Mouse (Mus musculus): ENCODE data around the gene Bbs5.
"Not testable (repeated sequence)": the region's sequence is repeated elsewhere in the genome, so short reads cannot be mapped to it uniquely, and the experiment has no call there.

The Bbs5 gene

GRCm38 (mm10) chr2:69646726-69647490, at the start of gene Bbs5:
TSS of gene Bbs5 (plus strand) at chr2:69647171.
- in situ Hi-C loops (cut with MboI), result no loop called here

- in situ Hi-C loops (cut with MboI), result no loop called here
Observed at GRCm38 (mm10) chr2:69603726-69604393, 43.1 kb upstream of the Bbs5 start.

GRCm38 (mm10) chr2:69606621-69607020, 40.4 kb upstream of the Bbs5 start:
- in situ Hi-C loops (cut with MboI), result no loop called here

- in situ Hi-C loops (cut with MboI), result no loop called here
Observed at GRCm38 (mm10) chr2:69612237-69612636, 34.7 kb upstream of the Bbs5 start.

- in situ Hi-C loops (cut with MboI), result no loop called here
Observed at GRCm38 (mm10) chr2:69612716-69613115, 34.3 kb upstream of the Bbs5 start.

GRCm38 (mm10) chr2:69613237-69613636, 33.7 kb upstream of the Bbs5 start:
- in situ Hi-C loops (cut with MboI), result no loop called here

GRCm38 (mm10) chr2:69618336-69618735, 28.6 kb upstream of the Bbs5 start:
- in situ Hi-C loops (cut with MboI), result no loop called here

GRCm38 (mm10) chr2:69619286-69619685, 27.7 kb upstream of the Bbs5 start:
- in situ Hi-C loops (cut with MboI), result no loop called here

GRCm38 (mm10) chr2:69629215-69629614, 17.8 kb upstream of the Bbs5 start:
- in situ Hi-C loops (cut with MboI), result no loop called here

- in situ Hi-C loops (cut with MboI), result no loop called here
Observed at GRCm38 (mm10) chr2:69629914-69630313, 17.1 kb upstream of the Bbs5 start.

- in situ Hi-C loops (cut with MboI), result no loop called here
Observed at GRCm38 (mm10) chr2:69630792-69631191, 16.2 kb upstream of the Bbs5 start.

- in situ Hi-C loops (cut with MboI), result no loop called here
Observed at GRCm38 (mm10) chr2:69631449-69631848, 15.5 kb upstream of the Bbs5 start.

- in situ Hi-C loops (cut with MboI), result no loop called here
Observed at GRCm38 (mm10) chr2:69635064-69635701, 11.8 kb upstream of the Bbs5 start.

GRCm38 (mm10) chr2:69635807-69636206, 11.2 kb upstream of the Bbs5 start:
- in situ Hi-C loops (cut with MboI), result no loop called here

GRCm38 (mm10) chr2:69637989-69638388, 9.0 kb upstream of the Bbs5 start:
- in situ Hi-C loops (cut with MboI), result not testable (repeated sequence)

- in situ Hi-C loops (cut with MboI), result no loop called here
Observed at GRCm38 (mm10) chr2:69640100-69640499, 6.9 kb upstream of the Bbs5 start.

- in situ Hi-C loops (cut with MboI), result no loop called here
Observed at GRCm38 (mm10) chr2:69644968-69645617, 1.9 kb upstream of the Bbs5 start.

GRCm38 (mm10) chr2:69649716-69650115, 2.7 kb downstream of the Bbs5 start:
- in situ Hi-C loops (cut with MboI), result no loop called here

GRCm38 (mm10) chr2:69659326-69659725, 12.4 kb downstream of the Bbs5 start:
- in situ Hi-C loops (cut with MboI), result no loop called here

GRCm38 (mm10) chr2:69663827-69664476, 17.0 kb downstream of the Bbs5 start:
- in situ Hi-C loops (cut with MboI), result no loop called here

GRCm38 (mm10) chr2:69667656-69668055, 20.7 kb downstream of the Bbs5 start:
- in situ Hi-C loops (cut with MboI), result no loop called here

GRCm38 (mm10) chr2:69668414-69668813, 21.4 kb downstream of the Bbs5 start:
- in situ Hi-C loops (cut with MboI), result no loop called here
